Mouse (Mus musculus): ENCODE measurements around the gene Fgf15.

DNA sequence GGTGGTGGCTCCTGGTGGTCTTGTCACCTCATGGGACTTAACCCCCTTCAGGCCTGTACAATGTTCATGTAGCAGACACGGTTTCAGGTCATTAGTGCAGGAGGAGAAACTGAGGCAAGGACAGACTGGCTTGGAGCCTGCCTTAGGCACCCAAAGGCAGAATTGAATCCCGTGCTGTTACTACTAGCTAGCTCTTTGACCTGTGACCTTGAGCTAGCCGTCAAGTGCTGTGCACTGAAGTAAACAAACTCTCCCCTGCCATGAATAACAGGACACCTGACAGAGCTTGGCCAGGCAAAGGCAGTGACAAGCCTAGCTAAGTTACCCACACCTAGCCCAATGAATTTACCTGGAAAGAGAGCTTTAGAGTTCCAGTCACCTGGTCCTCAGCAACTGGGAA, 41.4 kb upstream of the Fgf15 start:
- no peak for TF ChIP-seq HCFC1 (IDR thresholded peaks at IDR 0.05; ENCODE audit: borderline replicate concordance, insufficient read depth, low read length)
- no peak for TF ChIP-seq ZC3H11A (IDR thresholded peaks at IDR 0.05; ENCODE audit: borderline replicate concordance, low read depth, low read length)
- no peak for TF ChIP-seq MAFK (IDR thresholded peaks at IDR 0.05; ENCODE audit: insufficient read depth, low read depth, low read length)

Data from ES-E14 (cell line).